Mouse (Mus musculus): ENCODE measurements around the gene Npnt. TPM values are rescaled to one million over a fixed set of nuclear protein-coding genes. Genes with fewer than 3 reads are reported as not detected.

Npnt gene
- polyA plus RNA-seq, 1 experiment from 2014 or later: 62.0 TPM

Other genes with a start within 250 kb of the Npnt start
- gene Ints12, start 141.5 kb upstream of the Npnt start, polyA plus RNA-seq (2015; fragmentation: Nextera tagmentation; extraction: Ambion mirVana): 21.0 and 22.0 TPM in 2 replicates
- 7.2 and 7.5 TPM in 2 replicates for gene Gstcd, start 141.7 kb upstream of the Npnt start, polyA plus RNA-seq (2015; fragmentation: Nextera tagmentation; extraction: Ambion mirVana)